Mouse (Mus musculus): ENCODE data around the gene Armc6. TPM values are rescaled to one million over a fixed set of nuclear protein-coding genes. Genes with fewer than 3 reads are reported as not detected.

The Armc6 gene
- 14.1 and 16.7 TPM in 2 replicates for polyA plus RNA-seq (2015; fragmentation: Nextera tagmentation; extraction: Ambion mirVana)

DNA sequence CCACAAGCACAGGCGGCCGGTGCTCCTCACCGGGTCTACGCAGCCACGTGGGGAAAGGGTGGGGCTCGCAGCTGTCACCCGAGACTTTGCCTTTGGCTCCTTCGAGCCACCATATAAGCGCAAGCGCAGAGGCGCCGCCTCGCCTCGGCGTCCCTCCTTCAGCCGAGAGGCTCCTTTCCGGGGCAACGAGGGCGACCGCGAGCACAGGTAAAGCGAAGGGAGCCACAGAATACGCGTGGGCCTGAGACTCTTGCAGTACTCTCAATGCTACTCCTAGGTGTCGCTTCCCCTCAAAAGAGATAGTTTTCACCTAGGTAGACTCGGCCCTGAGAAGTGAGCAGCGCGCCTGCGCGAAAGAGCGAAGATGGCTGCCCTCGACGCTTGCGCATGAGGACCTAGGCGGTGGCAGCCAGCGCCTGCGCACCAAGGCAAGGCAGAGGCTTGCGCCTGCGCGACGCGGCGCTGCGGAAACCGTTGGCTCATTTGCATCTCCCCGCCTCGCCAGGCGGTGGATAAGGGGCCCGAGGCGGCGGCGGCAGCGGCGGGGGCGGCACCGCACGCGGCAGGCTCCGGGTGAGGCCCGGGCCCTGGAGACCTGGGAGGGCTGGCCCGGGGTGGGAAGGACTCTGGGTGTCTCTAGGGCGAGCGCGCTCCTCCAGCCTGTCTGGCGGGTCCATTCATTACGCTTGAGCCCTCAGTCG lies at the start of gene Armc6, which contains the start of gene Sugp2:
Gene Armc6 (minus strand): TSS at position 387 of the 701 bp plus-strand sequence.
Gene Sugp2 (plus strand): TSS at position 147 of the 701 bp plus-strand sequence.
- Histone ChIP-seq H3K4me3 (replicated peaks; ENCODE audit: low read depth, low read length) (peak within 1 kb of the TSS; percentile 85), H3K4me1 (replicated peaks; ENCODE audit: insufficient read depth, low read length) (no peaks in the 10 kb centered on the region; the same call in 1 of the 2 replicates), H3K27ac (peak within 1 kb of the TSS; percentile 96), H3K9me3 (replicated peaks; ENCODE audit: low read length) (no peaks in the 10 kb centered on the region), H3K27me3 (ENCODE audit: insufficient read depth, low read length) (no peaks in the 10 kb centered on the region), H3K36me3 (ENCODE audit: insufficient read depth, low read length) (peaks cover 29% of the 10 kb centered on the region), H3K9ac (ENCODE audit: low read depth, low read length) (peak within 1 kb of the TSS; percentile 85), H3K4me2 (ENCODE audit: low read length) (peak within 1 kb of the TSS; percentile 66)
- ATAC-seq (replicated peaks; ENCODE audit: low FRiP score, low read depth) (peak; percentile 94), DNase-seq (ENCODE audit: low spot score) (peak; percentile 98)
- WGBS: 1% methylated on average over 66 of the region's 67 CpGs
- 0 out of 2 replicates have a peak, but pooled peaks have one; percentile 7 for TF ChIP-seq CTCF (IDR thresholded peaks at IDR 0.05; ENCODE audit: low read depth)

DNA sequence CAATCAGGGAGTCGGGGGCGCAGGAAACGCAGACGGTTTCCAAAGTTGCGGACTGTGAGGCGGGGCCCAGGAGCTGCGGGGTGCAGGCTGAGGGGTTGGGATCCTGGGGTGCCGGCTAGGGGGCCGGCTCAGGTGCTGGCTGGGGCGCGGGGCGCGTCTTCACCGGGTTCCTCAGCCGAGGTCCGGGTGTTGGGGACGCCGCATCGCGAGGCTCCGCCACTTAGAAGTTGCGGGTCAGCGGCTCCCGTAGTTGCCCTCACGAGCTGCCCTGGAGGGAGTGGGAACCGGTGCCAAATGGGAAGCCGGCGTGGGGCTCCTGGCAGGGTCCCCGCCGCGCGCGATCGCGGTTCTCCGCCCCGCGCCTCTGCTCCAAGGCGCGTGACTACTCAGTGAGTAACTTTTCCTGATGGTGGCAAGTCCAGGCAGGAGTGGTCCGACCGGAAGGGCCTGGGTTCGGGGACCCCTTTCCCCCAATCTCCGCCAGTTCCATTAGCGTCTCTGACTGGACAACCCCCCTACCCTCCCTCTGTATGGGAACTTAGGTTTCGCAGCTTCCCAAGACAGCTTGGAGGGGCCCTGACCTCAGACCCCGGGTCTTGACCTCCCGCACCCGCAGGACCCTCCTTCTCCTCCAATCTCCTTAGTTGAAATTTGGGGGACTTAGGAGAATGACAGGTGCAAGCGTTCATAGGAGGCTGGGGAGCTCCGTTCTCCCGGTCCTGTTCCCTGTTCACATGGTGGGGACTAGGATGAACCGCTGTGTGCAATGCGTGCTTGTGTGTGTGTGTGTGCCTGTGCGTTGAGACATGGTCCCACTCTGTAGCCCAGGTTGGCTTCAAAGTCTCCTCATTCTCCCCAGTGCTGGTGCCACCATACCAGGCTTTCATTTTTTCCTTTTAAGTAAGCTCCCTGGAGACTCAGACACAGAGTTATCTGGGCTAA lies 49.1 kb upstream of the Armc6 start:
- H3K9ac ChIP-seq (ENCODE audit: low read depth, low read length): peak overlapping the region; percentile 91
- no peaks in the 10 kb centered on the region for H3K27me3 ChIP-seq (ENCODE audit: insufficient read depth, low read length)
- 2% methylated on average over 51 of the region's 55 CpGs for WGBS
- TF ChIP-seq CTCF (IDR thresholded peaks at IDR 0.05; ENCODE audit: low read depth): no peak
- H3K27ac ChIP-seq: peak overlapping the region; percentile 86
- H3K9me3 ChIP-seq (replicated peaks; ENCODE audit: low read length): no peaks in the 10 kb centered on the region
- H3K4me2 ChIP-seq (ENCODE audit: low read length): peak overlapping the region; percentile 86
- DNase-seq (ENCODE audit: low spot score) (no peak), ATAC-seq (replicated peaks; ENCODE audit: low FRiP score, low read depth) (peak; percentile 49)
- H3K36me3 ChIP-seq (ENCODE audit: insufficient read depth, low read length): peaks cover 21% of the 10 kb centered on the region
- H3K4me3 ChIP-seq (replicated peaks; ENCODE audit: low read depth, low read length): peak overlapping the region; percentile 87
- H3K4me1 ChIP-seq (replicated peaks; ENCODE audit: insufficient read depth, low read length): peaks cover 9% of the 10 kb centered on the region

DNA sequence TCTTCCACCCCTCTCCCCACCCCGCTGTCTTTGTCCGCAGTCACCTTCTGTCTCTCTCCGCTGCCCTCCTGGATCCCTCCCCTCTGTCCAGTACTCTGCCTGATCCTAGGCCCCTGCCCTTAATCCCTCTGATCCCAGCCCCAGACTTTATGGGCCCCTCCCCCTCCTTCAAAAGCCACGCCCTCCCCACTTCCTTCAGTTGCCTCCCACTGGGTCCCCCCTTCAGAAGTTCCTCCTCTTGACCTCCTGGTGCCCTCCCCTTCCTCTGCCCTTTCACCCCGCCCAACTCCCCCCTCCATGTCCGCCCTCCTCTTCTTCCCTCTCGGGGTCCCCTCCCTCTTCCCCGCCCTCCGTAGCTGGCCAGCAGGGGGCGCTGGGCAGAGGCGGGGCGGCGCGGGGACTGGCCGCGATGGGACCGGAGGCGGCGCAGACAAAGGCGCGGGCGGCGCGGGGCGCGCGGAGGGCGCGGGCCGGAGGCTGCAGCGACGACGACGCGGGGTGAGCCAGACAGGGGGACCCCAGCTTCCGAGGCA lies 48.4 kb upstream of the Armc6 start, which contains the start of gene Homer3:
Gene Homer3 (plus strand): TSS at position 225 of the 533 bp plus-strand sequence.
- peak; percentile 89 for ATAC-seq (replicated peaks; ENCODE audit: low FRiP score, low read depth)
- TF ChIP-seq CTCF (IDR thresholded peaks at IDR 0.05; ENCODE audit: low read depth): peak; percentile 91

DNA sequence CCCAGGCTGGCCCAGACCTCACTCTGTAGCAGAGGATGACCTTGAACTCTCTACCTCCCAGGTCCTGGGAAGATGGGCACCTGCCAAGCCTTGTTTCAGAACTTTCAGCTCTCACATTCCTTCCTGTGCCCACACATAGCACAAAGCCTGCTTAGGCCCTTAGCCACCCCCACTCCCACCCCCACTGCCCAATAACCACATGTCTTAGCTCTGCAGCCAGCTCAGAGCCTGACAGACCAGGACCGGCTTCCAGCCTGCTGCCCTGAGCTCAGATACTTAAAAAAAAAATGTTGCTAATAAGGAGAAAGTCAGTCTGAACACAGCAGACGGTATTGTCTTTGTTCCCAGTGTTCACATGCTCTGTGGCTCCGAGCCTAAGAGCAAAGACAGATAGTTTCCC lies 46.7 kb upstream of the Armc6 start:
- peaks cover 9% of the 10 kb centered on the region for H3K4me1 ChIP-seq (replicated peaks; ENCODE audit: insufficient read depth, low read length)
- H3K4me3 ChIP-seq (replicated peaks; ENCODE audit: low read depth, low read length): no peak overlapping the region
- no peak overlapping the region for H3K9ac ChIP-seq (ENCODE audit: low read depth, low read length)
- H3K36me3 ChIP-seq (ENCODE audit: insufficient read depth, low read length): peaks cover 7% of the 10 kb centered on the region; the same call in 1 of the 2 replicates
- H3K9me3 ChIP-seq (replicated peaks; ENCODE audit: low read length): no peaks in the 10 kb centered on the region
- no peak for DNase-seq (ENCODE audit: low spot score)
- no peak for ATAC-seq (replicated peaks; ENCODE audit: low FRiP score, low read depth)
- peak overlapping the region; percentile 42; the same call in 1 of the 2 replicates for H3K27ac ChIP-seq
- 37% methylated on average over 3 of the region's 3 CpGs for WGBS
- no peaks in the 10 kb centered on the region for H3K27me3 ChIP-seq (ENCODE audit: insufficient read depth, low read length)
- TF ChIP-seq CTCF (IDR thresholded peaks at IDR 0.05; ENCODE audit: low read depth): no peak
- H3K4me2 ChIP-seq (ENCODE audit: low read length): no peak overlapping the region

More for the DNA sequence above, 48.4 kb upstream of the Armc6 start, which contains the start of gene Homer3:
- Histone ChIP-seq H3K9ac (ENCODE audit: low read depth, low read length) (peak within 1 kb of the TSS; percentile 91), H3K4me3 (replicated peaks; ENCODE audit: low read depth, low read length) (peak within 1 kb of the TSS; percentile 87), H3K9me3 (replicated peaks; ENCODE audit: low read length) (no peaks in the 10 kb centered on the region), H3K4me2 (ENCODE audit: low read length) (peak within 1 kb of the TSS; percentile 86), H3K27ac (peak within 1 kb of the TSS; percentile 86), H3K36me3 (ENCODE audit: insufficient read depth, low read length) (peaks cover 21% of the 10 kb centered on the region), H3K27me3 (ENCODE audit: insufficient read depth, low read length) (no peaks in the 10 kb centered on the region), H3K4me1 (replicated peaks; ENCODE audit: insufficient read depth, low read length) (peaks cover 9% of the 10 kb centered on the region)
- under 1% methylated on average over 36 of the region's 36 CpGs for WGBS
- peak; percentile 96 for DNase-seq (ENCODE audit: low spot score)

DNA sequence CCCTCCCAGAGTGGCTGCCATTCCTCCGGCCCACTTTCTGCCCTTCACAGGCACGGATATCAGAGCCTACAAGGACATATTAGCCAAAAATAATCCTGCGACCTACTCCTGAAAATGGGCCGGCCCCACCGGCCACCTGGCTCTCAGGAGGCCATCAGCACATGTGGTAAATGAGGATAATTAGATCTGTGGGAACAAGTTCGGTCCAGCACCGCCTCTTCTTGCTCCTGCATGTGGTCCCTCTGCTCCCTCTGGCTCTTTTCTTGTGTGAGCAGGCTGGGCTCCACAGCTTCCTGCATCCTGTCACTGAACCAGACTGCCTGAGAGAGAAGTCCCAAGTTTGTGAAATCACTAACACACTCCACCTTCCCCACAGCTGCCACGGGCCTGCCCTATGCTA lies 45.0 kb upstream of the Armc6 start:
- Histone ChIP-seq H3K4me1 (replicated peaks; ENCODE audit: insufficient read depth, low read length) (peaks cover 9% of the 10 kb centered on the region), H3K4me3 (replicated peaks; ENCODE audit: low read depth, low read length) (no peak overlapping the region), H3K36me3 (ENCODE audit: insufficient read depth, low read length) (no peaks in the 10 kb centered on the region), H3K9ac (ENCODE audit: low read depth, low read length) (no peak overlapping the region), H3K9me3 (replicated peaks; ENCODE audit: low read length) (no peaks in the 10 kb centered on the region), H3K27me3 (ENCODE audit: insufficient read depth, low read length) (no peaks in the 10 kb centered on the region), H3K4me2 (ENCODE audit: low read length) (no peak overlapping the region), H3K27ac (0 out of 2 replicates have a peak overlapping the region, but pooled peaks have one; percentile 25)
- TF ChIP-seq CTCF (IDR thresholded peaks at IDR 0.05; ENCODE audit: low read depth): no peak
- DNase-seq (ENCODE audit: low spot score) (no peak), ATAC-seq (replicated peaks; ENCODE audit: low FRiP score, low read depth) (no peak)
- 58% methylated on average over 8 of the region's 8 CpGs for WGBS
